Mouse (Mus musculus) megakaryocyte, adult 5-6 weeks (primary cell): Measurements from ENCODE around the gene Gm17490. TPM values are rescaled to one million over a fixed set of nuclear protein-coding genes. Genes with fewer than 3 reads are reported as not detected.

Experiments used
- ATAC-seq: 2 replicates; pipeline ENCODE4 v1.8.0; 2016; ENCODE audit warnings: mild to moderate bottlenecking, inconsistent platforms; ENCODE audit not compliant: poor library complexity, severe bottlenecking
- total RNA-seq, 2 experiments: library from RNA; stranded (forward) in 1 of 2; stranded (reverse) in 1 of 2; fragments of 153-499, 151-499 nt in 1 of 2; fragments of 221-1000, 200-1000 nt in 1 of 2; gene quantifications; 2 replicates each; pipeline versions ENCODE4 v1.2.3 to v1.2.4; 2015 to 2017

Gm17490 gene
- not detected in 2 replicates for total RNA-seq (2015)
- not detected in 2 replicates for total RNA-seq (2017)

DNA sequence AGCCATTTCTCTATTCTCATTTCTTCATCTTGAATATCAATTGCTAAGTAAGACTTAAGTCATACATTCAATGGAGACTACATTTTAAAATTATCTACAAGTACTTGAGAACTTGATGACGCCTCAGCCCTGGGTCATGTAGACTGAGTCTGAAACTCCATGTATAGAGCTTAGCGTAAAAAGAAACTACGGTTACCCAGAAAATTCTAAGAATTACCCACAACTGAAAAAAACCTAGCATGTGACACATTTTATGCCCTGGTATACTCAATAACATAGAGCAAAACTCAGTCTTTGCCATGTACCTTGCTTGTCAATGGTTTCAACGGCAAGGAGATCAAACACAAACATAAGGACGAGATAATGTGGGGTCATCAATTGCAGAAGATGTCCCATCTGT, at the start of gene Gm17490:
Gene Gm17490, minus strand, starts transcription at position 375 of the 400 bp plus-strand sequence.
- no peak for ATAC-seq

DNA sequence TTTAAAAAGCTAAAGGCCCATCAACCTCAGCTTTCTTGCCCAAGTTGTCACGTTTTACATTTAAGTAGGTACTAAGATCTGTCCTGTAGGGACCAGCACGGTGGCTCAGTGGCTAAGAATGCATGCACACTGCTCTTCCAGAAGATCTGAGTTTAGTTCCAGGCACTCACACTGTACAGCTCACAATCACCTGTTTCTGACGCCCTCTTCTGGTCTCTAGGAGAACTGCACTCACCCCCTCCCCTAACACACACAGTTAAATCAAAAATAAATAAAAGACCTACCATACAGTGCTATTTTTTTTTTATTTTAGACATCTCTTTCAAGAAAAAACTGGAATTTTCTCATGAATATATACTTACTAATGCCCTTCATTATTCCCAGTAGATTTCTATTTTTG, 46.1 kb upstream of the Gm17490 start:
- ATAC-seq, result peak; percentile 45; the same call in 1 of the 2 replicates

DNA sequence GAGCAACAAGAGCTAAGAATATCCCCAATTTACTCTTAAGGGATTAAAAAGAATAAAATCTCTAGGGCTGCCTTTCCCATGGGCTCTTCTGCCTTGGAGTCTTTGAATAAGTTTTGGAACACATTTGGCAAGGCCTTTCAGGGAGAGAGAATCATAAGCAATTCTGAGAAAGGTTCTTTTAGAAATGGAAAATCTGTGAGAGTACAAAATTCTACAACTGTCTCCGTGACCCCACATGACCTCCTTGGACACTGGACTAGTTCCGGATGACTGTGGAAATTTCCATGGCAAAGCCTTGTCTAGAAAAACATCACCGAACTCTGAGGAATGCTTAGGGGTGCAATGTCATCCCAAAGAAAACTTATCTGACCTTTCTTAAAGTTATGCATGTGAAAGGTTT, 39.3 kb upstream of the Gm17490 start:
- no peak for ATAC-seq

DNA sequence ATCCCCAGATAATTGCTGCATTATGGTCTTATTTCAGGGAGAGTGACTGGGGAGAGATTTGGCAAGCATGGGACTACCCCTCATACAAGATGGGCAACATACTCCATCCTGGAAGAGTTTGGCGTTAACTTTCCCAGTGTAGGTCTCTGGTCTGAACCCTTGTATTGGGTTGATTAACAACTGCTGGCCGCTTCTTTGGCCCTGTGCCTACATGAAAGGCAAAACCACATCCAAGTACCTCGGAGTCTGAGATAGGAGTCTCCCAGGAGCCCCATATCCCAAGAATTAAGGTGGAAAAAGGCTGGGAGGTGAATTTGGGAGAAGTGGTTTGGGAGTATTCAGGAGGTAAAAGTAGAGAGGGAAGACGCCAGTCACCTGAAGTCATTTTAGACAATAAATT, 38.7 kb upstream of the Gm17490 start:
- no peak for ATAC-seq

DNA sequence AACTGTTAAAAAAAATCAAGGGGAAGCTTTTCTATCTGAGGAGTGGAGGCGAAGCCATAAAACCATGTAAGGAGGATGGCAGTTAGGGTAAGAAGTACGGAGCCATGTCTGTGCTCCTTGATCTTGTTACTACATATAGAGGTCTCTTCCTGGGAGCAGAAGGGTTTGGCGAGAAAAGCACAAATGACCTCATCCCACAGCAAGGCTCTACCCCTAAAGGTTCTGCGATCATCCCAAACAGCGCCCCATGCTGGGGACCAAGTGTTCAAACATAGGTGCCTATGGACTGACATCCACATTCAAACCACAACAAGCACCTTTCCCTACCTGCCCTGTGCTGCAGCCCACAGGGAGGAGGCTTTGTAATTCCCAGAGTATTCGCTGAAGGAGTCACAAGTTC, 38.3 kb upstream of the Gm17490 start:
- 0 out of 2 replicates have a peak, but pooled peaks have one; percentile 14 for ATAC-seq

DNA sequence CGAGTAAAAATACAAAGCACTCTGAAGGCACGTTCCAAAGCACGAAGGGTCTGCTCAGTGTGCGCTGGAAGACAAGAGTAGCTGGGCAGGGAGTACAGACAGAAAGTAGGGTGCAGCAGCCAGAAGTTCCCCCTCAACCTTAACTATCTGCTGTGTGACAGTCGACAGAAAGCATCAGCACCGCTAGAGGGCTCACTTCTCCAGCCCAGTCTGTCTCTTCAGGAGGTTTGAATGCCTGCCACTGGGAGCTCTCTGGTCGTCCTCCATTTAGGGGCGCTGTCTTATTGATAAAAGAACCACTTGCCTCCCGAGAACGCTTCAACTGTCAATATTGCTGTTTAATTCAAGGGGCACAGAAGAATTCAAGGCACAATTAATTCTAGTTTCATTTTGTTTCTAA, 37.9 kb upstream of the Gm17490 start:
- peak; percentile 94 for ATAC-seq

DNA sequence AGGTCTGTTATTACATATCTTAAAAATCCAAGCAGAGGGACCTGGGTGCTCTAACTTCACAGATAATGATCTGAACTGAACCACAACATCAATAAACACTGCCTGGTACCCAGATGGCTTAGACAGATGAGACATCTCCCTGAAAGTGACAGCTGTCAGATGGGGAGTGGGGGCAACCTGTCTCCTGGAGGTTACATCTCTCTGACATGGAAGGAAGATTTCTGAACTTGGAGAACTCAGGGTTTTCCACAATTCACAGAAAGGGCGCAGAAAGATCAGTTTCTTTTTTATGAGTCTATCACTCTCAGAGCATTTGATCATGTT, 36.8 kb upstream of the Gm17490 start:
- ATAC-seq, result no peak

DNA sequence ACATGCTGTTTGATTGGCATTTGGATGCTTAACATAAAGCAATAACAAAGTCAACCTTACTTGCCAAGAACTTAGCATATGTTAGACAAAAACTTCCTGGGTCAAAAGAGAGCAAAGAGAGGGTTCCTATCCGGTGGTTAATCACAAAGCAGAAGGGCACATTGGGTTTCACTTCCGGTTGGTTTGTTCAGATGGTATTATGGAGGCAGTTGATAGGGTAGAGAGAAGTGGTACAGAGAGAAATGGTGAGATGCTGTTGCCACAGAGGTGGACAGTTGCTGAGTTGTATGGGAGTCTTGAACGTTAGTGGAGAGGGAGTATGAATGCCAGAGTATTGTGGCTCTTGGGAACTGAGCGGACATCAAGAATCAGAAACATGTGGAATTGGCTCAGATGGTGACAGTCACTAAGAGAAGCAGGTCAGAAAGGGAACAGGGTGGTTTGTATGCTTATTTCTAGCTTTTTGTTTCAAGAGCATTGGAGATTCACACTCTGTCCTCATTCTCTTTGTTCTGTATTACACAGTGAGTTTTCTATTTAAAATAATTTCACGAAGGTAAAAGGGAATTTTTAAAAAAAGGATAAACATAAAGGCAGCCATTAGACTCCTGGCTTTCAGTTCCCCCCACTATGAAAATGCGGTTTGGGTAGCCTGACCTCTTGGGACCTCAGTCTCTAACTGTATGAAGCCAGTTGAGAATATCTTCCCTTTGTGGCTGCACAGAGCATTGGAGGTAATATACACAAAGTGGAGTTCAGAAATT, 36.3 kb upstream of the Gm17490 start:
- peak; percentile 59 for ATAC-seq

DNA sequence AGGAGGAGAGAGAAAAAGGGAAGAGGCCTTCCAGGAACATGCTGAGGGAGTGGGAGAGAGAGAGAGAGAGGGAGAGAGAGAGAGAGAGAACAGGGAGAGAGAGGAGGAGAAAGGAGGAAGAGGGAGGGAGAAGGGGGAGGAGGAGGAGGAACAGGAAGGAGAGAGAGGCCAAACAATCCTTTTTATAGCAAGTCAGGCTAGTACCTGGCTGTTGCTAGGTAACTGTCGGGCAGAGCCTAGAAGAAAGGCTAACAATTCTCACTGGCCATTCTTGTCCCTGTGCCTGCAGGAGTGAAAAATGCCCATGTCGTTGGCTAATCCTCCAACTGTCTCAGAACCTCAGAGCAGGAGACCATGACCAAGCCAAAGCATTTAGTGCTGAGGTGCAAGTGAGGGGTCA, 33.2 kb upstream of the Gm17490 start:
- no peak for ATAC-seq

DNA sequence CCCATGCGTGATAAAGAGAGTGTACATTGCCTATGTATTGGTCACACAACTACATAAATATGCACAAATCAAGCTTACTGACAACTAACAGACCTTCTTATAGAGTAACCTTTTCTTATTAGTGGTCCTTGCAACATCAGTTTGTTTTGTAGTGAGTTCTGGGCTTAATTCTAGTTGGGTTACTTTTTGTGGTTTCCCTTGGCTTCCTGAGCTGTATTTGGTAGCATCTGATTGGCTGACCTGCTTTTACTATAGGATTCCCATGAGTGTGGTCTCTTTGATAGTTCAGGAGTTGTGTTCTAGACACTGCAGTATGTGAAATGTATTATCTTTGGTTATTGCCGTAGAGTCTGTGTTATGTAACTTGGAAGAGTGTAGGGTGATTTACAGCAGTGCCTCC, 31.5 kb upstream of the Gm17490 start:
- no peak for ATAC-seq

DNA sequence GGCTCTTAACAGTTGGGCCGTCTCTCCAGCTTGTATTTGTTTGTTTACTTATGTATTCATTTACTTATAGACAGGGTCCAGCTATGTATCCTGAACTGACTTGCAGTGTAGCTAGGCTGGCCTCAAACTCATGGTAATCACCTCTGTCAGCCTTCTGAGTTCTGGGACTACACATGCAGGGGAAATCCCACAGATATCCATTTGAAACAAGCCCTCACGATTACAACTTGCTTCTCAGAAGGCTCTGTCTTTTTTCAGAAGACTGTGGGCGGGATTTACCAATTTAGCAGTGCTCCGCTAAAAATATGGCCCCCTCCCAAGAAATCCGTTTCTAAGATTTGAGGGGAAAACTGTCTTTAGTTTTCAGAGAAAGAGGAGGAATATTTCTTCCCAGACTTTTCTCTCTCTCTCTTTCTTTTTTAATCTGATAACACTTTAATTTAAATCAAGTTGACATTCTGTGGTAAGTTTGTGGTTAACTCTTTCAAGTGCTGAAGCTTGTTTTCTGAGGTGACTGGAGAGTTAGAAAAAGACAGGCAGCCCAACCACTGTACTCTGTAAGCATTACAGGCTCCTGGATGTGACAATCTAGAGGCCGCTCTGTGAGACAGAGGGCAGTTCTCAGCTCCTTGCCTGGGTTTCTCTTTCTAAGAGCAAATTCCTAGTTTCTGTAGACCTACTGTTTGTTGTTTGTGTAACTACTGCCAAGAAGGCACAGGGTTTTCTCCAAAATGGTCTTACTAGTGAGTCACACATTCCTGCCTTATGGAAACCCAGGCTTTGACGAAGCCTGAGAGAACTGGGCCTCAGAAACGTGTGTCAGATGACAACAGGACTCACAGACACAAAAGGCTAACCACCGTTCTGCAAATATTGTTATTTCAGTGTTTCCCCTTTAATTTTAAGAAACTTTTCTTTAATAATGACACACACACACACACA, 29.2 kb upstream of the Gm17490 start:
- ATAC-seq, result no peak

DNA sequence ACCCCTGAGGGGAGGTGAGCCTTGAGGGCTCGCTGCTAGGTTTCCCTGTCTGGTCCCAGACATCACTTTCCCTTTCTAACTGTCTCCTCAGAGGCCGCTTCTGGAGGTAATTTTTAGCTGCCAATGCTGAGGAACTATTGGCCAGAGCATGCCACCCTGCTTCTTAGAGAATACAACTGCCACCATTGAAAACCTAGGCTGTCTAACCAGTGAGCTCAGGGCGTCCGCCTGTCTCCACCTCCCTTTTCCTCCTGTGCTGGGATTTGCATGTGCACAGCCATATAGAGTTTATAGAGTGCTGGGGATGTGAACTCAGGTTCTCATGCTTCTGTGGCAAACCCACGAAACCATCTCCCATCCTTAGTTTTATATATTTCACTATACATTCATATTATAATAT, 27.7 kb upstream of the Gm17490 start:
- ATAC-seq, result peak; percentile 9; the same call in 1 of the 2 replicates

DNA sequence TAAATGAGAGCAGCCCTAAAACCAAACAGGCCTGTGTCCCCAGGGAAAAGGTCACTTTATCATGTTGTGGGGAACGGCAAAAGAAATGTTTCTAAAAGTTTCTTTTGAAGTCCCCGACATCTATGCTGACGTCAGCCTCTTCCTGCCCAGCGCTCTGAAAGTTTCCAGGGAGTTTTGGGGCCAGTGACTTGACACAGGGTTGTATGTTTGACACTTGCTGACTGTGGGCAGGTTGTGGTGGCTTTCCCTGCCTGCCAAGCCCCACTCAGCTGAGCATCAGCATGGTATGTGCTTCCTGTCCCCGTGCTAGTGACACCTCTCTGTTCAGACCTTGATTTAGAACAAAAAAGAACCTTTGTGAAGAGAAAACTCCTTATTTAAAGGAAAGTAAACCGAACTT, 27.3 kb upstream of the Gm17490 start:
- peak; percentile 84 for ATAC-seq

DNA sequence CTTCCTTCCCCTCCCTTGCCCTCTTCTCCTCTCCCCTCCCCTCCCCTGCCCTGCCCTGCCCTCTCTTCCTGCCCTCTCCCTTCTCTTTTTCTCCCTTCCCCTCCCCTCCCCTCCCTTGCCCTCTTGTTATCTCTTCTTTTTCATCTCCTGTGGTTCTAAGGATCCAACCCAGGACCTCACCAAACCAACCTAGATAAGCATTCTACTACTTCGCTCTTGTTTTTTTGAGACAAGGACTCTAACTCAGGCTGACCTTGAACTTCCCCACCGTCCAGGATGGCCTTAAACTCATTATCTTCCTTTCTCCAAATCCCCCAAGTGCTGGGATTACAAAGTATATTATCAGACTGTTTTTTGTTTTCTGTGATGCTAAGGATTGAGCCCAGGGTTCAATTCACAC, 26.7 kb upstream of the Gm17490 start:
- ATAC-seq, result no peak

DNA sequence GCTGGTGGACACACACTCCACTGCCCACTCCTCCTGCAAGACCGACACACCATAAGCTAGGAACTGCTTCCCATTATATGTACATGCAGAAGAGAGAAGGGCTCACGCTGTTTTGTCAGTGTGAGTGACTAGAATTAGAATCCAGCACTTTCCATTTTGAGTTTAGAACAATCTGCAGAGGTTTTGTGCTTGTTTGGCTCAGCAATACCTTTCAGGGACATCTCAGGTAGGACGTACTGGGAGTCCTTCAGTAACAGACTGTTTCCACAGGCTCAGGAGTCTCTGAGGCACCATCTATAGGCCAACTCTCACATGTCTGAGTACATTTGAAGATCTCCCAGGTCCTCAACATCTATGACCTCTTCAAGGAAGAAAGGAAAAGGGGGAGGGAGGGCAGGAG, 26.1 kb upstream of the Gm17490 start:
- no peak for ATAC-seq

DNA sequence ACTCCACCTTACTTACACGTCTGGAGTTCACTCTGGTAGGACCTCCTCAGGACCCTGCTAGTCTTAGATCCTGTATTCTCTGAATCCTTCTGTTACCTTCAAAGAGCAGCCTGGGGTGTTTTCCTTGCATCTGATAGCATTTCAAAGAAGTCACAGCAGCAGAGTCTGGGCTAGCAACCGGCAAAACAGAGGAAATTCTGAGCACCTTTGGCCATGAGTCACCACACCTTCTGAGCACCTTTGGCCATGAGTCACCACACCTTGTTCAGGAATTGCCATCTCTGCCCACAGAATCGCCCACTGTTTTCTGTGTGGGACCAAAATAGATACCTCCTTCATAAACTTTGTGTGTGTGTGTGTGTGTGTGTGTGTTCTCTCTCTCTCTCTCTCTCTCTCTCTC, 25.4 kb upstream of the Gm17490 start:
- no peak for ATAC-seq

DNA sequence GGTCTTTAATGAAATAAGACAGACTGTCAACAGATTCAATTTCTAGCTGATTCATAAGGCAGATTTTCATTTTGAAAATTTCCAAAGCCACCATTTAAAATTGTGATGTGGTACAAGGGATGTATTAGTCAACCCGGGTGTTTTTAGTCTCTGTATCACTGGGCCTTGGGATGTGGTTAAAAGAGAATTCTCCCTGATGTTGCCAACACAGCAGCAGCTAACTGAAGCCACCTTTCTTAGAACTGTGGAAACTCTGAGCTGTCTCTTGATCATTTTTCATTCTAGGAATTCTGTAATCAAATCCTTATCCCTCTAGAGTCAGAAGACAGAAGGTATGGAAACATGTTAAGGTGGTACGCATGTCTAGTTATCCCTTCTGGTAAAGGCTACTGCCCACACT, 19.2 kb upstream of the Gm17490 start:
- ATAC-seq, result no peak

DNA sequence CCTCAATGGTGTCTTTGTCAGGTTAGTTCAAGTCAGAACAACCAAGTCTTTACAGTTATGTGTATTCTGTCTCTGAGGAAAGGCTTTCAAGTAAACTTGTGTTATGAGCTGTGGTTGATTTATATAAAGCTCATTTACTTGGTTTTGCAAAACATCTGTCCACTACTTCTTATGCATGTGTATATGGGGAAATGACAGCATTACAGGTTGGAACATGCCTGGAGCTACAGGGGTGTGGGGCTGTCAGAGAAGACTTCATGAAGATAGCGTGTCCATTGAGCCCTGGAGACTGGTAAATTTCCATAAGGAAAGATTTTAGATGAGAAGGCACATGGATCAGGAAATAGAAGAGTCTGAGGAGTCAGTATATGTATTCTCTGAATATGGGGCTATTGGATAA, 18.0 kb upstream of the Gm17490 start:
- ATAC-seq, result no peak

DNA sequence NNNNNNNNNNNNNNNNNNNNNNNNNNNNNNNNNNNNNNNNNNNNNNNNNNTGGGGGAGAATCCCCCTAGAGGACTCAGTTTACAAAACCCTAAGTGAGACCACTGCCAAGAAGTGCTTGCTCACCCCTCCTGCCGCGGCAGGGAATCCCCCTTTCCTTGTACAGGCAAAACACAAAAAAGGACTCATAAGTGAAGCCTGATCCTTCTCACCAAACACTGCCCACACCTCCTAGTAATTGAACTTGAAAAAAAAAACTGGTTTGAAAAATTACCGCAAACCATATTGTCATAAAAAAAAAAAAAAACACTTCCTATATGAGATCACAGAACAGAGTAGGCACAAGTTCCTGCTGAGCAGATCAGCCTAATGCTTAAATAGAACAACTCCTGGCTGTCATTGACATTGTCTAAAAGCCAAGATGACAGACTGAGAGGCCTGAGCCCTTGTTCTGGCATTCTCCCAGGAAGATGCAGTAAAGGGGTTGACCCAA, 16.4 kb upstream of the Gm17490 start, which contains the start of gene Il2ra:
Gene Il2ra, plus strand, starts transcription at position 357 of the 491 bp plus-strand sequence.
- ATAC-seq, result peak; percentile 62

DNA sequence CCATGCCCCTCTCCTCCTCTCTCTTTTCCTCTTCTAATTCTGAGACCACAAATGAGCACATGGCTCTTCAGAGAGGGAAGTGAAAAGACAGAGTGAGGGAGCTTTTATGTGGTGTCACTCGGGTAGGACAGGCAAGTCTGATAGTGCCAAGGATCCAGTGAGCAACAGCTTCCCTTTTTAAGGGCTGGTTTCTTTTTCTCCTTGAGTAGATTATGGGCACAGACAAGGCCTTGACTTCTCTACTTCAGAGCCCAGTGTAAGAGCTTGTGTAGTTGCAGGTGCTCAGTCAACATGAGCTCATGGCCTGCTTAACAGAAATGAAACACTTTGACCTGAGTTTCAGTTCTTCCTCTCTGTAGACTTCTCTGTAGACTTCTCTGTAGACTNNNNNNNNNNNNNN, 11.1 kb upstream of the Gm17490 start:
- ATAC-seq, result peak; percentile 97

DNA sequence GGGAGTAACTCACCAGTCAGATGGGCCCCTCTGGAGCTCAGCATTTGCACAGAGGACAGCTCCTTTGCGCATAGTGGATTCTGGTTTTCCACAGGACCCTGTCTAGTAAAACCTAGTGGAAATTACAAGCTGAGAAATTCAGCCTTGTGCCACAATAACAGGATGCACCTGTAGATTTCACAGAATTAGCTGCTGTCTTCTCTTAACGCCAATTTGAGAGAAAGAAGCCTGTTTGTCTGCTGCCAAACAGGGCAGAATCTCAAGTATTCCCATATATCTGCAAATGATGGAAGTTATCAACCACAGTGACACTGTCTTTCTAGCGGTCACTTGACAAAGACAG, 10.0 kb upstream of the Gm17490 start:
- no peak for ATAC-seq
